Comparison of ENCODE assay signal across 8 mouse cellular contexts in the genomic region with DNA sequence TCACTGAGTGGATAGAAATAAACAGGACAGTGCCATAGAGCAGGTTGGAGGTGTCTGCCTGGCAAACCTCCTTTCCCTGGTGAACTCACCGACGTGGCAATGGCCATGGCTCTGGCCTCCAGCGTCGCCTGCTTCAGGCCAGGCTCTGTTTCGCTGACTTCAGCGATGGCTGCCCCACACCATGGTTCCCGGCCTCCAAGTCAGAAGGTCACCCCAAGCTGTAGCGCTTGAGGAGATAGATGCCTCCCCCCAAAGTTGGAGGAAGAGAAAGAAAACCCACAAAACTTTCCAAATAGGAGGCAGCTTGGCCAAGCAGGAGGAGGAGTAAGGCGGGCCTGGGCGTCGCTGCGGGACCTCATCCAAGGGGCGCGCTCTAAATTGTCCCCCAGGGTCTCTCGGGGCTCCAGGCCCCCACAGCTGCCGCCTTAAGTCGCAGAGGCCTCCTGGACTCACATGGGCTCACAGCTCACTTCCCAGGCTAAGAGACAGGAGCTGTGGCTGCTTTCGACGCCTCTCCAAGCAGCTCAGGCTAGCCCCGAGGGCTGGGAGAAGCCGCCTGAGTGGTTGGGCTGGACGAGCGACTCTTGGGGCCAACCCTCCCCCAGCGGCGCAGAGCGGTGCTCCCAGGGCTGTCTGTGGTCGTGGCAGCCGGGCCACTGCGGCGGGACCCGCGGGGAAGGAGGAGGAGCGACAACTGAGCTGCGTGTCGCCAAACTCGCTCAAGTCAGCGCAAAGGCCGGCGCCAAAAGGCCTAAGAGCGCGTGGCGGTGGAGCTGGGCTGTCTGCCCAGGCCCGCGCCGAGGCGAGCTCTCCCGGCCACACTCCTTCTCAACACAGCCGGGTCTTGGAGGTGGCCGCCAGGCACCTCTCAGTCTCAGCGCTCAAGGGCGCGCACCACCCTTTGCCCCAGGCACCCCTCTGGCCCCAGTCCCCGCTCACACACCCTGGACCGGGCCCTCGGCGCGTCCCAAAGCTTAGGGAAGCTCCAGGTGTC. TPM values are rescaled to one million over a fixed set of nuclear protein-coding genes. Genes with fewer than 3 reads are reported as not detected.
DNase-seq lines count a peak whose midpoint lies in the region; ATAC-seq and TF ChIP-seq lines count a peak whose summit lies in the region.

Gene Efs, minus strand, starts transcription at position 778 of the 994 bp plus-strand sequence.

- peak within 1 kb of the TSS; percentile 21; the same call in 1 of the 2 replicates for H3K4me3 ChIP-seq in spleen, adult 2 months (ENCODE audit: extremely low read depth, insufficient read depth, insufficient read length)
- H3K4me3 ChIP-seq in heart, embryonic 13.5 days, result peak within 1 kb of the TSS; percentile 66
- peak within 1 kb of the TSS; percentile 55 for H3K4me3 ChIP-seq in kidney, embryonic 16.5 days (ENCODE audit: low read length)
- H3K4me3 ChIP-seq in lung, adult 2 months (replicated peaks; ENCODE audit: extremely low read depth, low read depth, low read length), result peak within 1 kb of the TSS; percentile 48

- no peaks in the 10 kb centered on the region for H3K36me3 ChIP-seq in spleen, adult 2 months (ENCODE audit: control insufficient read depth, insufficient read depth, low read length)
- peaks cover 19% of the 10 kb centered on the region for H3K36me3 ChIP-seq in heart, embryonic 13.5 days
- H3K36me3 ChIP-seq in kidney, embryonic 16.5 days (ENCODE audit: insufficient read depth, low read length), result peaks cover 15% of the 10 kb centered on the region; the same call in 1 of the 2 replicates

- no peak for TF ChIP-seq CTCF in spleen, adult 2 months (IDR thresholded peaks at IDR 0.05; ENCODE audit: extremely low read depth, insufficient read depth, insufficient read length, insufficient replicate concordance)
- TF ChIP-seq CTCF in lung, adult 2 months (IDR thresholded peaks at IDR 0.05; ENCODE audit: insufficient read depth, low read length), result no peak

- H3K9me3 ChIP-seq in heart, embryonic 13.5 days, result no peaks in the 10 kb centered on the region; the same call in 1 of the 2 replicates
- peaks cover 13% of the 10 kb centered on the region for H3K9me3 ChIP-seq in kidney, embryonic 16.5 days (ENCODE audit: low read length)

- 15% methylated on average over 52 of the region's 57 CpGs for WGBS in spleen, adult 2 months
- 4% methylated on average over 57 of the region's 57 CpGs for WGBS in heart, embryonic 13.5 days
- WGBS in kidney, embryonic 16.5 days, result 2% methylated on average over 57 of the region's 57 CpGs
- WGBS in lung, adult 2 months, result 6% methylated on average over 57 of the region's 57 CpGs

- no peaks in the 10 kb centered on the region; the same call in 1 of the 2 replicates for H3K4me1 ChIP-seq in spleen, adult 2 months (ENCODE audit: control insufficient read depth, insufficient read depth, insufficient read length)
- peaks cover 48% of the 10 kb centered on the region for H3K4me1 ChIP-seq in heart, embryonic 13.5 days
- peaks cover 36% of the 10 kb centered on the region for H3K4me1 ChIP-seq in kidney, embryonic 16.5 days (ENCODE audit: insufficient read depth, low read length)
- H3K4me1 ChIP-seq in lung, adult 2 months (ENCODE audit: control insufficient read depth, insufficient read depth, low read length), result peaks cover 5% of the 10 kb centered on the region; the same call in 1 of the 2 replicates

- peak within 1 kb of the TSS; percentile 96 for H3K4me2 ChIP-seq in heart, embryonic 13.5 days
- peak within 1 kb of the TSS; percentile 81 for H3K4me2 ChIP-seq in kidney, embryonic 16.5 days (replicated peaks; ENCODE audit: low read depth, low read length)

- TF ChIP-seq POLR2A in spleen, adult 2 months (IDR thresholded peaks at IDR 0.05; ENCODE audit: low read depth, low read length), result no peak
- 0 out of 2 replicates have a peak, but pooled peaks have one; percentile 4 for TF ChIP-seq POLR2A in lung, adult 2 months (IDR thresholded peaks at IDR 0.05; ENCODE audit: borderline replicate concordance, extremely low read depth, low read depth, low read length)

- ATAC-seq in heart, embryonic 13.5 days (ENCODE audit: extremely low read depth, insufficient number of reproducible peaks, low FRiP score, low TSS enrichment), result peak; percentile 39
- ATAC-seq in kidney, embryonic 16.5 days (ENCODE audit: low FRiP score, low TSS enrichment), result peak; percentile 72

- peak within 1 kb of the TSS; percentile 91 for H3K9ac ChIP-seq in heart, embryonic 13.5 days
- H3K9ac ChIP-seq in kidney, embryonic 16.5 days (replicated peaks; ENCODE audit: low read length), result peak within 1 kb of the TSS; percentile 82

- H3K27ac ChIP-seq in spleen, adult 2 months (ENCODE audit: insufficient read depth, low read length), result peak within 1 kb of the TSS; percentile 31; the same call in 1 of the 2 replicates
- peak within 1 kb of the TSS; percentile 93 for H3K27ac ChIP-seq in heart, embryonic 13.5 days (replicated peaks)
- peak within 1 kb of the TSS; percentile 99 for H3K27ac ChIP-seq in kidney, embryonic 16.5 days (ENCODE audit: low read length)

- H3K27me3 ChIP-seq in spleen, adult 2 months (ENCODE audit: control insufficient read depth, insufficient read depth, low read length), result peaks cover 16% of the 10 kb centered on the region
- H3K27me3 ChIP-seq in heart, embryonic 13.5 days (replicated peaks), result peaks cover 42% of the 10 kb centered on the region
- 0 out of 2 replicates have a peak, but pooled peaks cover 2% of the 10 kb centered on the region for H3K27me3 ChIP-seq in kidney, embryonic 16.5 days (ENCODE audit: insufficient read depth, low read length)

- no peak for DNase-seq in spleen, adult 2 months (ENCODE audit: low read depth in 1 of 2, low spot score in 2 of 2)
- DNase-seq in spleen, adult 12 weeks (ENCODE audit: low spot score), result no peak
- DNase-seq in fat pad, adult 2 months (ENCODE audit: extremely low read depth, low read depth, low spot score), result peak; percentile 45
- DNase-seq in lung, adult 2 months, result peak; percentile 47
- peak; percentile 60 for DNase-seq in ovary, postnatal 14 days (ENCODE audit: low spot score)
- no peak for DNase-seq in T-cell, adult 2 months (ENCODE audit: low spot score)

RNA-seq across cellular contexts. Expression of gene Efs, which starts in this region (rescaled TPM):
- 2.4 and 3.7 TPM in 2 replicates for polyA plus RNA-seq in spleen, adult 2 months (2012; rRNA removed)
- 13.3 and 13.9 TPM in 2 replicates for polyA plus RNA-seq in heart, embryonic 13.5 days (2015; fragmentation: Nextera tagmentation; extraction: Ambion mirVana)
- 30.0 and 33.0 TPM in 2 replicates for polyA plus RNA-seq in kidney, embryonic 16.5 days (2015; fragmentation: Nextera tagmentation; extraction: Ambion mirVana)
- 11.8 and 16.3 TPM in 2 replicates for polyA plus RNA-seq in lung, adult 2 months (2012; rRNA removed)

Comparison
In these comparisons a context has a peak if more than half of its experiments do, and no peak if none do; other contexts are left out.
1. DNase-seq: peak in fat pad, adult 2 months (single experiment), lung, adult 2 months (single experiment) and ovary, postnatal 14 days (single experiment); none in spleen, adult 2 months (0 of 2), spleen, adult 12 weeks (single experiment) and T-cell, adult 2 months (single experiment).
2. H3K27ac ChIP-seq: peak in every context shown above with its lines; median percentile 99 in kidney, embryonic 16.5 days; 93 in heart, embryonic 13.5 days; 31 in spleen, adult 2 months.
3. Peak in every context shown above with its lines, with median percentiles within 50 percentile points of each other: H3K4me3 ChIP-seq.